ENCODE assay signal across 29 mouse cellular contexts in genomic region chr3:153610239-153610638, GRCm38 (mm10).
DNase-seq lines count a peak whose midpoint lies in the region; ATAC-seq and TF ChIP-seq lines count a peak whose summit lies in the region.
"Had no signal": no experiment of that assay in that cellular context is flagged by ENCODE, and none has a peak within 500 bp of the region (broad histone marks: within the 10 kb centered on the region; RNA-seq: fewer than 3 reads in every experiment).

No protein-coding gene starts in this region.

- no peaks in the 10 kb centered on the region for H3K9me3 ChIP-seq in forebrain, postnatal 0 days (ENCODE audit: low read length)
- no peaks in the 10 kb centered on the region for H3K9me3 ChIP-seq in forebrain, embryonic 12.5 days
- no peaks in the 10 kb centered on the region for H3K9me3 ChIP-seq in hindbrain, postnatal 0 days (ENCODE audit: low read length)
- no peaks in the 10 kb centered on the region for H3K9me3 ChIP-seq in hindbrain, embryonic 13.5 days
- no peaks in the 10 kb centered on the region for H3K9me3 ChIP-seq in midbrain, embryonic 16.5 days (replicated peaks; ENCODE audit: control insufficient read depth, low read length, poor library complexity, severe bottlenecking)
- no peaks in the 10 kb centered on the region for H3K9me3 ChIP-seq in midbrain, embryonic 11.5 days (ENCODE audit: control insufficient read depth, low read length)
- H3K9me3 ChIP-seq: G1E; heart, embryonic 10.5 days; heart, embryonic 15.5 days; intestine, embryonic 15.5 days; limb, embryonic 13.5 days; lung, embryonic 15.5 days; midbrain, embryonic 12.5 days had no signal

- H3K4me1 ChIP-seq in forebrain, postnatal 0 days (ENCODE audit: insufficient read depth): peaks cover 10% of the 10 kb centered on the region; the same call in 1 of the 2 replicates
- H3K4me1 ChIP-seq in forebrain, embryonic 12.5 days: peaks cover 11% of the 10 kb centered on the region
- peaks cover 11% of the 10 kb centered on the region; the same call in 1 of the 2 replicates for H3K4me1 ChIP-seq in hindbrain, postnatal 0 days (ENCODE audit: insufficient read depth, low read length)
- H3K4me1 ChIP-seq in hindbrain, embryonic 13.5 days (replicated peaks): peaks cover 27% of the 10 kb centered on the region
- peaks cover 12% of the 10 kb centered on the region for H3K4me1 ChIP-seq in midbrain, embryonic 16.5 days (ENCODE audit: control insufficient read depth, insufficient read depth, low read length)
- peaks cover 3% of the 10 kb centered on the region; the same call in 1 of the 2 replicates for H3K4me1 ChIP-seq in midbrain, embryonic 11.5 days (ENCODE audit: control insufficient read depth, insufficient read depth, low read length)
- H3K4me1 ChIP-seq: heart, embryonic 15.5 days; intestine, embryonic 15.5 days; limb, embryonic 13.5 days; lung, embryonic 15.5 days had no signal

- peak overlapping the region; percentile 57; the same call in 1 of the 2 replicates for H3K27ac ChIP-seq in forebrain, postnatal 0 days (ENCODE audit: low read depth, low read length)
- H3K27ac ChIP-seq in forebrain, embryonic 12.5 days: no peak overlapping the region
- H3K27ac ChIP-seq in hindbrain, postnatal 0 days: no peak overlapping the region
- H3K27ac ChIP-seq in hindbrain, embryonic 13.5 days: no peak overlapping the region
- no peak overlapping the region for H3K27ac ChIP-seq in midbrain, embryonic 16.5 days (ENCODE audit: low read length)
- no peak overlapping the region for H3K27ac ChIP-seq in midbrain, embryonic 11.5 days (ENCODE audit: low read depth, low read length)
- H3K27ac ChIP-seq: heart, embryonic 10.5 days; heart, embryonic 15.5 days; hindbrain, embryonic 14.5 days; intestine, embryonic 15.5 days; limb, embryonic 13.5 days; lung, embryonic 15.5 days; midbrain, embryonic 12.5 days; stomach, postnatal 0 days had no signal

- no peak for TF ChIP-seq CTCF in forebrain, postnatal 0 days (IDR thresholded peaks at IDR 0.05; ENCODE audit: low read depth)
- no peak for TF ChIP-seq CTCF in hindbrain, postnatal 0 days (IDR thresholded peaks at IDR 0.05; ENCODE audit: low read depth)

- H3K36me3 ChIP-seq in forebrain, postnatal 0 days (ENCODE audit: insufficient read depth): no peaks in the 10 kb centered on the region
- H3K36me3 ChIP-seq in forebrain, embryonic 12.5 days (replicated peaks): no peaks in the 10 kb centered on the region
- no peaks in the 10 kb centered on the region for H3K36me3 ChIP-seq in hindbrain, postnatal 0 days (ENCODE audit: insufficient read depth, low read length)
- H3K36me3 ChIP-seq in hindbrain, embryonic 13.5 days: no peaks in the 10 kb centered on the region
- H3K36me3 ChIP-seq in midbrain, embryonic 16.5 days (ENCODE audit: control insufficient read depth, insufficient read depth, low read length): no peaks in the 10 kb centered on the region
- H3K36me3 ChIP-seq in midbrain, embryonic 11.5 days (ENCODE audit: control insufficient read depth, insufficient read depth, low read length): no peaks in the 10 kb centered on the region
- H3K36me3 ChIP-seq: heart, embryonic 10.5 days; heart, embryonic 15.5 days; intestine, embryonic 15.5 days; limb, embryonic 13.5 days; lung, embryonic 15.5 days; midbrain, embryonic 12.5 days had no signal

- H3K27me3 ChIP-seq in forebrain, postnatal 0 days (ENCODE audit: insufficient read depth, low read length): no peaks in the 10 kb centered on the region
- no peaks in the 10 kb centered on the region for H3K27me3 ChIP-seq in forebrain, embryonic 12.5 days
- no peaks in the 10 kb centered on the region for H3K27me3 ChIP-seq in hindbrain, postnatal 0 days (ENCODE audit: insufficient read depth, low read length)
- no peaks in the 10 kb centered on the region for H3K27me3 ChIP-seq in hindbrain, embryonic 13.5 days
- no peaks in the 10 kb centered on the region for H3K27me3 ChIP-seq in midbrain, embryonic 16.5 days (ENCODE audit: control insufficient read depth, insufficient read depth, low read depth, low read length)
- H3K27me3 ChIP-seq in midbrain, embryonic 11.5 days (ENCODE audit: control insufficient read depth, insufficient read depth, low read length): no peaks in the 10 kb centered on the region
- H3K27me3 ChIP-seq: heart, embryonic 15.5 days; intestine, embryonic 15.5 days; limb, embryonic 13.5 days; lung, embryonic 15.5 days; midbrain, embryonic 12.5 days had no signal

- peak; percentile 72 for ATAC-seq in forebrain, postnatal 0 days
- no peak for ATAC-seq in forebrain, embryonic 12.5 days (ENCODE audit: low FRiP score)
- 0 out of 2 replicates have a peak, but pooled peaks have one; percentile 22 for ATAC-seq in hindbrain, postnatal 0 days
- no peak for ATAC-seq in hindbrain, embryonic 13.5 days (ENCODE audit: low FRiP score)
- 0 out of 2 replicates have a peak, but pooled peaks have one; percentile 37 for ATAC-seq in midbrain, embryonic 16.5 days
- no peak for ATAC-seq in midbrain, embryonic 11.5 days (ENCODE audit: low FRiP score)
- ATAC-seq: intestine, embryonic 15.5 days had no signal

- H3K9ac ChIP-seq in forebrain, postnatal 0 days: no peak overlapping the region
- no peak overlapping the region for H3K9ac ChIP-seq in forebrain, embryonic 12.5 days
- no peak overlapping the region for H3K9ac ChIP-seq in hindbrain, postnatal 0 days (replicated peaks; ENCODE audit: low read length)
- H3K9ac ChIP-seq in hindbrain, embryonic 13.5 days: no peak overlapping the region
- no peak overlapping the region for H3K9ac ChIP-seq in midbrain, embryonic 16.5 days (ENCODE audit: low read depth, low read length)
- no peak overlapping the region for H3K9ac ChIP-seq in midbrain, embryonic 11.5 days (ENCODE audit: low read length)
- H3K9ac ChIP-seq: heart, embryonic 15.5 days; hindbrain, embryonic 14.5 days; intestine, embryonic 15.5 days; limb, embryonic 13.5 days; lung, embryonic 15.5 days; midbrain, embryonic 12.5 days had no signal

- H3K4me2 ChIP-seq in forebrain, postnatal 0 days (ENCODE audit: low read depth): no peak overlapping the region
- H3K4me2 ChIP-seq in forebrain, embryonic 12.5 days: no peak overlapping the region
- no peak overlapping the region for H3K4me2 ChIP-seq in hindbrain, postnatal 0 days (ENCODE audit: low read depth, low read length)
- H3K4me2 ChIP-seq in hindbrain, embryonic 13.5 days: no peak overlapping the region
- no peak overlapping the region for H3K4me2 ChIP-seq in midbrain, embryonic 16.5 days (ENCODE audit: low read length)
- H3K4me2 ChIP-seq in midbrain, embryonic 11.5 days: no peak overlapping the region
- H3K4me2 ChIP-seq: heart, embryonic 15.5 days; hindbrain, embryonic 14.5 days; intestine, embryonic 15.5 days; limb, embryonic 13.5 days; liver, embryonic 11.5 days; lung, embryonic 15.5 days; midbrain, embryonic 12.5 days had no signal

- 68% methylated on average over 13 of the region's 13 CpGs for whole genome bisulfite sequencing in forebrain, postnatal 0 days
- 87% methylated on average over 13 of the region's 13 CpGs for WGBS in forebrain, embryonic 12.5 days
- 66% methylated on average over 13 of the region's 13 CpGs for WGBS in hindbrain, postnatal 0 days
- WGBS in hindbrain, embryonic 13.5 days: 79% methylated on average over 13 of the region's 13 CpGs
- 72% methylated on average over 13 of the region's 13 CpGs for WGBS in midbrain, embryonic 16.5 days
- WGBS in midbrain, embryonic 11.5 days: 89% methylated on average over 13 of the region's 13 CpGs

- H3K4me3 ChIP-seq in forebrain, postnatal 0 days (ENCODE audit: low read depth, low read length): no peak overlapping the region
- no peak overlapping the region for H3K4me3 ChIP-seq in forebrain, embryonic 12.5 days (replicated peaks)
- H3K4me3 ChIP-seq in hindbrain, postnatal 0 days (ENCODE audit: low read length): no peak overlapping the region
- H3K4me3 ChIP-seq in hindbrain, embryonic 13.5 days: no peak overlapping the region
- H3K4me3 ChIP-seq in midbrain, embryonic 16.5 days (ENCODE audit: low read depth, low read length): no peak overlapping the region
- H3K4me3 ChIP-seq in midbrain, embryonic 11.5 days (ENCODE audit: low read depth, low read length): no peak overlapping the region
- H3K4me3 ChIP-seq: erythroblast, embryonic 14.5 days; heart, embryonic 10.5 days; heart, embryonic 15.5 days; intestine, embryonic 15.5 days; limb, embryonic 13.5 days; lung, embryonic 15.5 days; midbrain, embryonic 12.5 days had no signal

- intact Hi-C loops in gastrocnemius, postnatal 36 days (cut with DNase I): no loop called here

- peak; percentile 47 for DNase-seq in forebrain, postnatal 0 days
- peak; percentile 31 for DNase-seq in hindbrain, postnatal 0 days (ENCODE audit: low spot score)
- DNase-seq in midbrain, embryonic 11.5 days (ENCODE audit: low spot score, missing footprints): no peak
- DNase-seq in gastrocnemius, postnatal 36 days: no peak
- DNase-seq: adrenal gland, postnatal 10 days; cerebellum, adult 11-12 months; cerebellum, postnatal 10 days; gastrocnemius, postnatal 14 days; heart, adult 11 months; kidney, adult 2 months; kidney, postnatal 36 days; layer of hippocampus, postnatal 36 days; right cerebral cortex, postnatal 4 days; thymus, adult 18-20 months; thymus, postnatal 25 days had no signal

Comparison
In these comparisons a context has a peak if more than half of its experiments do, and no peak if none do; other contexts are left out.
1. ATAC-seq: peak in forebrain, postnatal 0 days (single experiment), hindbrain, postnatal 0 days (single experiment) and midbrain, embryonic 16.5 days (single experiment); none in forebrain, embryonic 12.5 days (single experiment), hindbrain, embryonic 13.5 days (single experiment) and midbrain, embryonic 11.5 days (single experiment).
2. DNase-seq: peak in forebrain, postnatal 0 days (single experiment) and hindbrain, postnatal 0 days (single experiment); none in midbrain, embryonic 11.5 days (single experiment) and gastrocnemius, postnatal 36 days (0 of 2).